Mouse (Mus musculus): Measurements from ENCODE around the gene Paqr3.

The Paqr3 gene

GRCm38 (mm10) chr5:97111207-97111910, at the start of gene Paqr3:
Gene Paqr3, minus strand, starts transcription at chr5:97111596.
- peak; percentile 91 to 94 for DNase-seq

DNA sequence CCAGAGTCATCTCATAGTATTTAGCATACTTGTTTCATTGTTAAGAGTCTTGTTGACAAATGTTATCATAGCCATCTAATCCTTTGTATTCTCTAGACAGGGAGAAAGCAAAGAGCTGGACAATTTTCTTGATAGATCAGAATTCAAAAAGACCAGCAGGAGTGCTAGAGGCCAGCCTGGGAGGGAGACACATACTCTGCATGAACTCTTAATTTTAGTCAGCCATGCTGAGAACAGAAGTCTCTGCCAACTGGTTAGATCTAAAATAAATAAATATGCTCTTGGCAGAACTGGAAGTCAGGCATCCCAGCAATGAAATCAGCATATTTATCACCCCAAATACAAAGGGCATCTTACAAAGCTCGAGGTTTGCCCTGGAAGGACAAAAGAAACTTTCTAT, 43.3 kb upstream of the Paqr3 start:
- no peak for DNase-seq

GRCm38 (mm10) chr5:97135331-97135730, 23.9 kb upstream of the Paqr3 start:
- DNase-seq, result no peak

GRCm38 (mm10) chr5:97129589-97129988, 18.2 kb upstream of the Paqr3 start:
- DNase-seq, result no peak

DNA sequence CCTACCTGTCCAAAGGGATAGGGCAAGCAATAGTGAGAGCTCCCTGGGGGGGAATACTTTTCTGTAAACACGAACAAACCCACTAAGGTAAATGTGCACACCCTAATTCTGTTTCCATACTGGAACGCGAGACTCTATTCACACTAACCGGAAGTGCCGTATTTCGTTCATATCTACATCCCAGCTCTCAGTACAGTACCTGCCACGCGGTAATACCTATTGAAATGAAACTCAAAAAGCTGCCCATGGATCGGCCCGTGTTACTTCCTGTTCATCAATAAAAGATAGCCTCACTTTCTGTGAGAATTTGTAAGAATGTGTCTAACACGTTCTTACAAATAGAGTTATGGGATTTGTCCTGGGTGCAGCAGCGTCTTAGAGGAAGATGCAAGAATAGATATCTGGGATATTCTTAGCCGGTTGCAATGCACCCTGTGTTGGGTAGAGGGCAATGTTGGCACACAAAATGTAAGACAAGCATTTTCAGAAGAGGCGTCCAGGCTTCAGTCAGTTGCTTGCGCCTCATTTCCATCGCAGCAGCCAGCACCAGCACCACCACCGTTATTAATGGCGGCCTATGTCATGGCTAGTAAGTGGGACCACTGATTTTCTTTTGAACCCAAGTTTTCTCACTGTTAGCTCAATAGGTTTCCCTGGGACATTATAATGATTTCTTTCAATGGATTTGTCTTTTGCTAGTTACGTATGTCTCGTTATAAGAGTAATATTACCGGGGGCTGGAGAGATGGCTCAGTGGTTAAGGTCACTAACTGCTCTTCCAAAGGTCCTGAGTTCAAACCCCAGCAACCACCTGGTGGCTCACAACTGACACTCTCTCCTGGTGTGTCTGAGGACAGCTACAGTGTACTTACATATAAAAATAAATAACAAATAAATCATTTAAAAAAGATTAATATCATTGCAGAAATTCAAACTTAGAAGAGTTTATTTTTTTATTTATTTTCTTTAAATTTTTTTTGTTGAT, 17.1 kb upstream of the Paqr3 start:
- DNase-seq, result no peak

GRCm38 (mm10) chr5:97127284-97127683, 15.9 kb upstream of the Paqr3 start:
- no peak for DNase-seq

GRCm38 (mm10) chr5:97126005-97126404, 14.6 kb upstream of the Paqr3 start:
- DNase-seq, result no peak

DNA sequence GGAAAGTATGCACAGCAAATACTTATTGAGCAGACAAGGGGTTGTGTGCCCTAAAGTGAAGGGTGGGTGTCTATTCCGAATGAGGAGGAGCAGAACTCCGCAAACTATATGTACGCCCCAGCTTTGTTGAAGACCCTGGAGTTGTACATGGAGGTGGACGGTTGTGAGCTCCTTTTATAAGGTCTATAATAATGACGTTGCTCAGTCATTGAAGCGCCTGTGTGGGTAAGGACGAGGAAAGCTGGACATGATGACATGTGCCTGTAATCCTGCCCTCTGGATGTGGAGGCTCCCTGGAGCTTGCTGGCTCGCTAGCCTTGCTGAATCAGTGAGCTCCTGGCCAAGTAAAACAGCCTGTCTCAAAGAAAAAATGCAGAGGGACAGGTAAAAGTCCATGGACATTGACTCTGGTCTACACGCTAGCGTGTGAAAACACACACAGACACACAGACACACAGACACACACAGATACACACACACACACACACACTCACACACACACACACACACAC, 14.1 kb upstream of the Paqr3 start:
- no peak for DNase-seq

GRCm38 (mm10) chr5:97124977-97125376, 13.6 kb upstream of the Paqr3 start:
- DNase-seq, result no peak

DNA sequence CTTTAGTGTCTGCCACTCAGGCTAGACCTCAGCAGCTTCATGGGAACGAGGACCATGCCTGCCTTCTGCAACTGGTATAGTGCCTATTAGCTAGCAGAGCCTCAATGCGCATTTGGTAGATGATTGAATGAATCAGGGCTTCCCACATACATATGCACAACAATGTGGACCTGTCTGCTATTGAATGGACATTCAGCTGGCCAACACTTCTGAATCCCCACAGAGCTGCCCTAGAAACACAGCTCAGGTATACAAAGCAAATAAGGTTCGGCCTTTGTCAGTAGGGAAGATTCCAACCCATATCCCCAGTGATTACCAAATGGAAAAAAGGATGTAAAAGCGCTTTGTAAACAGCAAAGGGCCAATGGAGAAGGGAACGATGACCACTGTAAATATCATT, 699 bp downstream of the Paqr3 start:
- DNase-seq, result no peak

GRCm38 (mm10) chr5:97110133-97110532, 1.3 kb downstream of the Paqr3 start:
- no peak for DNase-seq

GRCm38 (mm10) chr5:97108333-97108732, 3.1 kb downstream of the Paqr3 start:
- no peak for DNase-seq

- DNase-seq, result no peak
Measured at GRCm38 (mm10) chr5:97099954-97100353, 11.4 kb downstream of the Paqr3 start.

DNA sequence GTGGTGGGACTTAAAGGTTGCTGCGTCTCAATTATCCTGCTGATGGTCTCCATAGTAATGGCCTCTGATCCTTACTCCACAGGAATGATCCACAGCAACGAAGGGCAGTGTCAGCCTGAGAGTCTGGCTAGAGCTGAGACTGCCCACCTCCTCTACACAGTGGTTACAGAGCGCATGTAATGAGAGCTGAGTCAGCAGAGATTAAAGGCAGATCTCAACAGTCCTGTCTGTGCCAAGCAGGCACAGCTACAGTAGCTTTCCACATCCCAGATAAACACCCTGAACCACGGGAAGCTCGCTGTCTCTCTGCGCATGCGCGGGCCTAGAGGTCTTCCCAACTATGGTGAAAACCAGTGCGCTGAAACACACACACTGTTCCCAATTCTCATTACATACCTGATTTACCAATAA, 13.8 kb downstream of the Paqr3 start:
- DNase-seq, result no peak

GRCm38 (mm10) chr5:97095335-97095734, 16.1 kb downstream of the Paqr3 start:
- no peak for DNase-seq

GRCm38 (mm10) chr5:97092970-97093369, 18.4 kb downstream of the Paqr3 start:
- no peak for DNase-seq

GRCm38 (mm10) chr5:97090034-97090784, 21.2 kb downstream of the Paqr3 start:
- no peak for DNase-seq

DNA sequence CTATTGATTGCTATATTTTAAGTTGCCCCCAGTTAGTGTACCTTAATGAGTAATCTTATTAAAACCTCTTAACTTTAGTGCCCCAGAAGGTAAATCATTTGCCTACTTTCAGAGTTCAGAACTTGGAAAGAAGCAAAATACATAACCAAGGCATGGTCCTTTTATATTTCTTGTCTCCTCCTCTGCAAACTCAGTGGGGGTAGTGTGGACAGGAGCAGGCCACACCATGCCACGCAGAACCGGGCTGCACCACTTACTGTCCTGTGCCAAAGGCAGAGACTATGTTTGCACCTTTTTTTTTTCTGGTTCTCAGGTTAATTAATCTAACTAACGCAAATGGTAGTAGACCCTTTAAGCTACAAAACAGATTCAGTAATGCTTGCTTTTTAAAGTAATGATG, 22.0 kb downstream of the Paqr3 start:
- no peak for DNase-seq

DNA sequence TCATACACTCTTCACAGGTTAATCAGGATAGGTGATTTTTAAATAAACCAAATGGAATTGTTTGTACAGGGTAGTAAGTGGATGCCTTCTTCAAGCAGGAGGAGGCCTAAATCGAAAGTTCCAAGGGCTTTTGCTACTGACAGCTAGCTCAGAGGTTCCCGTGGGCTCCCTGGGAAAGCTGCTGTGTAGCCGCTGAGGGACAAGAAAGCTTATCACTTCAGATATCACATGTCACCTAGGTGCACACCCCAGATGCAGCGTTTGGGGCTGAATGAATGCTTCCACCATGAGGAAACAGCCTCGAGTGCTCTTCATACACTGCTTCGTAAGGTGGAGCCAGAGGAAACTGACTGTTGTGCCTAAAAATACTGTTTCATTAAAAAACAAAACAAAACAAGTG, 23.2 kb downstream of the Paqr3 start:
- DNase-seq, result no peak

GRCm38 (mm10) chr5:97087746-97088145, 23.6 kb downstream of the Paqr3 start:
- DNase-seq, result no peak

DNA sequence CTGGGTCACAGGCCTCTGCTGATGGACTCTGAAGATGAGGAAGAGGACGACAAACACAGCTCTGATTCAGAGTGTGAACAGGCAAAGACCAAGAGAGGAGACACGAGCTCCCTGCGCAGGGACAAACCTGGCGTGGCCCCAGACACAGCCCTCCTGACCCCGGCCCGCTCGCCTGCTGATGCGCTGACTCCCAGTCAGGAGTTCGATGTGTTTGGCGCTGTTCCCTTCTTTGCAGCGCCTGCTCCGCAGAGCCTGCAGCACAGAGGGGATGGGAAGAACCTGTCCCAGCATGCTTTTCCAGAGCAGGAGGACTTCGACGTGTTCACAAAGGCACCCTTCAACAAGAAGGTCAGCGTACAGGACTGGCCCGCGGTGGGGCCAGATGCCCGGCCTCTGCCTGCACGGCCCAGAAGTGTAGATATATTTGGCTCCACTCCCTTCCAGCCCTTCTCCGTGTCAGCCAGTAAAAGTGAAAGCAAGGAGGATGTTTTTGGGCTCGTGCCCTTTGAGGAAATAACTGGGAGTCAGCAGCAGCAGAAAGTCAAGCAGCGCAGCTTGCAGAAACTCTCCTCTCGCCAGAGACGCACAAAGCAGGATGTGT, 24.3 kb downstream of the Paqr3 start:
- no peak for DNase-seq

DNA sequence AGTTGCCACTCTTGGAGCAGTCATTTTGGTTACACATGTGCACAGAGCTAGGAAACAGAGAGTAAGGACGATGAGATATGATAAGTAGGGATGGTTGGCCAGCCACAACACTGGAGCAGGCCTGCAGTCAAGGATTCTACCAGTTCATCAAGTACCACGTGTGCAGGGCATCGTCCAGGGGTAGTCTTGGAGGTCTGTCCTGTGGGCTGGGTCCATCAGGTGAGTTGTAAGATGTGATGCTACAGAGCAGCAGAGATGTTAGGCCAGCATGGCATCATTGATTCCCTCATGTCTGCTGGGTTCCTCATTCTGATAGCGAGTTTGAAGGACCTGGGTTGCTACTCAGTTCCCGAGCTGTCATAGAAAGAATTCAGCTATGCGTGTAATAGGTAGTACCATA, 26.3 kb downstream of the Paqr3 start:
- DNase-seq, result no peak

DNA sequence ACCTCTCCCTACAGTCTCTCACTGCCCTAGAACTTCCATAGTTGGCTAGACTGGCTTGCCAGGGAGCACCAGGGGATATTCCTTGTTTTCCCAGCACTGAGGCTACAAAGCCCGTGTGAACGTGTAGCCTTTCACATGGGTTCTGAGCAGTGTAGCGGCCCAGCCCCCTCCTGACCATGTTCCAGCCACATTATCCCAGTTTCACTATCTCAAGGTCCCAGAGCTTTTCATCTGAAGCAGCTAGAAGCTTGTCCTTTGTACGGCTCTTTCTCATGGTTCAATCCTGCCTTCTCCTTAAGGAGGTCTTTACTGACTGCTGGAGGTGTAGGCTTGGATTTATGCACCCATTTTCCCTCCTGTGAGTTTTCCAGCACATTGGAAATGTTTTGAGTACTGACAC, 26.9 kb downstream of the Paqr3 start:
- no peak for DNase-seq
